Mouse (Mus musculus) limb, embryonic 15.5 days (tissue): Measurements from ENCODE around the gene Arhgef19. TPM values are rescaled to one million over a fixed set of nuclear protein-coding genes. Genes with fewer than 3 reads are reported as not detected.
A peak's percentile ranks its signal among the peaks of the same experiment; 100 is the strongest.

Source experiments
- ATAC-seq: fragments of 200-750 bp; cut with Nextera tagmentation; 2 replicates; pipeline ENCODE4 v1.8.0; 2017; ENCODE audit warnings: low read depth, moderate TSS enrichment; ENCODE audit not compliant: insufficient number of reproducible peaks, low FRiP score, low TSS enrichment
- H3K27ac ChIP-seq: fragments of 300-500 bp; sonication (generic); 2 replicates; pipeline ENCODE4 v1.5.1; 2015; ENCODE audit warnings: moderate library complexity, mild to moderate bottlenecking, inconsistent platforms
- H3K27me3 ChIP-seq: fragments of 300-500 bp; sonication (generic); 2 replicates; pipeline ENCODE4 v1.6.1; 2015; ENCODE audit warnings: inconsistent platforms
- H3K36me3 ChIP-seq: fragments of 300-500 bp; sonication (generic); 2 replicates; pipeline ENCODE4 v1.6.1; 2015; ENCODE audit warnings: inconsistent platforms
- H3K4me1 ChIP-seq: fragments of 300-500 bp; sonication (generic); 2 replicates; pipeline ENCODE4 v1.6.1; 2015; ENCODE audit warnings: inconsistent platforms
- H3K4me2 ChIP-seq: fragments of 300-500 bp; sonication (generic); 2 replicates; pipeline ENCODE4 v1.6.1; 2015; ENCODE audit warnings: mild to moderate bottlenecking, inconsistent platforms
- H3K4me3 ChIP-seq: fragments of 300-500 bp; sonication (generic); 2 replicates; pipeline ENCODE4 v1.5.1; 2015; ENCODE audit warnings: mild to moderate bottlenecking, inconsistent platforms
- H3K9ac ChIP-seq: fragments of 300-500 bp; sonication (generic); 2 replicates; pipeline ENCODE4 v1.6.1; 2015; ENCODE audit warnings: inconsistent platforms
- H3K9me3 ChIP-seq: fragments of 300-500 bp; sonication (generic); 2 replicates; pipeline ENCODE4 v1.6.1; 2016; ENCODE audit warnings: inconsistent platforms
- WGBS: fragments of 180-500 bp; shearing (Covaris S2); methylation state at CpG from one replicate; pipeline ENCODE4 v1.1.7; 2015; 5-methylcytosine and 5-hydroxymethylcytosine counted together
- polyA plus RNA-seq: library from polyadenylated mRNA; unstranded; fragments of >200 nt; fragmentation: Nextera tagmentation; extraction: Ambion mirVana; gene quantifications from 2 replicates; pipeline ENCODE4 v1.2.1, GENCODE M21; 2015

Gene Arhgef19
- polyA plus RNA-seq, 1 experiment from 2014 or later: 19.7 TPM

DNA sequence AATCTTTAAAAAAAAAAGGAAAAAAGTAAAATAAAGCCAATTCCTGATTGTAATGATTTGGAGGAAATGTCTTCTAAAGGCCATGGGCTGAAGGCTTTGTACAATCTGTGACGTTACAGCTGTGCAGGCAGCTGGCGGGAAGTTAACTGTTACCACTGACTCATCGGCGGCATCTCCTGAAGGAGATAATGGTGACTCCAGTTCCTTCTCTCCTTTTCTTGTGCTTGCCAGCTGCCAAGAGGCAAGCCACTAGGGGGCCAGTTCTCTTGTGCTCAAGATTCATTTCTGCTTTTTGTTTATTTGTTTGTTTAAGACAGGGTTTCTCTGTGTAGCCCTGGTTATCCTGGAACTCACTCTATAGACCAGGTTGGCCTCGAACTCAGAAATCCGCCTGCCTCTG lies 29.8 kb downstream of the Arhgef19 start:
- Histone ChIP-seq H3K9ac (no peak overlapping the region), H3K4me1 (peaks cover 10% of the 10 kb centered on the region), H3K36me3 (no peaks in the 10 kb centered on the region), H3K27me3 (no peaks in the 10 kb centered on the region), H3K9me3 (no peaks in the 10 kb centered on the region), H3K27ac (no peak overlapping the region), H3K4me3 (no peak overlapping the region), H3K4me2 (no peak overlapping the region)
- no peak for ATAC-seq
- WGBS: 77% methylated on average over 6 of the region's 6 CpGs

GRCm38 (mm10) chr4:141270201-141270940 lies 31.1 kb downstream of the Arhgef19 start:
- H3K27me3 ChIP-seq: no peaks in the 10 kb centered on the region

DNA sequence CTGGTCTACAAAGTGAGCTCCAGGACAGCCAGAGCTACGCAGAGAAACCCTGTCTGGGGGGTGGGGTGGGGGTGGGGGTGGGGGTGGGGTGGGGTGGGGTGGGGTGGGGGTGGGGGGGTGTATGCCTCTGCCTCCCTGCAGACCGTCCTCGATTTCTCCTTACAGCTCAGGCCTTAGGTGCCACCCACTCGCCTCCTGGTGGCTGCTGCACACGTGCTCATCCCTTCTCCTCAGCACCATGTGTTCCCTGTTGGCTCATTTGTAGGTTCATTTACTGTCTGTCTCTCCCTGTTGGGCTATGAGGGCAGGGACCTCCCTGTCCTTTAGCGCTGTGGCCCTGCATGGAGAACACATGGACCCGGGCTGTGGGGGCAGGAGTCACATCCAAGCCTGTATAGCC lies 31.9 kb downstream of the Arhgef19 start:
- H3K4me1 ChIP-seq: peaks cover 22% of the 10 kb centered on the region
- no peaks in the 10 kb centered on the region for H3K9me3 ChIP-seq
- no peaks in the 10 kb centered on the region for H3K36me3 ChIP-seq
- no peak overlapping the region for H3K9ac ChIP-seq
- H3K4me3 ChIP-seq: no peak overlapping the region
- no peak overlapping the region for H3K27ac ChIP-seq
- no peak overlapping the region for H3K4me2 ChIP-seq
- ATAC-seq: no peak
- H3K27me3 ChIP-seq: no peaks in the 10 kb centered on the region
- 78% methylated on average over 7 of the region's 7 CpGs for WGBS

More at GRCm38 (mm10) chr4:141270201-141270940, 31.1 kb downstream of the Arhgef19 start:
- 63% methylated on average over 15 of the region's 15 CpGs for WGBS
- Histone ChIP-seq H3K36me3 (no peaks in the 10 kb centered on the region), H3K9ac (no peak overlapping the region), H3K27ac (no peak overlapping the region), H3K4me1 (peaks cover 22% of the 10 kb centered on the region), H3K4me2 (no peak overlapping the region), H3K4me3 (no peak overlapping the region), H3K9me3 (no peaks in the 10 kb centered on the region)
- ATAC-seq: no peak

DNA sequence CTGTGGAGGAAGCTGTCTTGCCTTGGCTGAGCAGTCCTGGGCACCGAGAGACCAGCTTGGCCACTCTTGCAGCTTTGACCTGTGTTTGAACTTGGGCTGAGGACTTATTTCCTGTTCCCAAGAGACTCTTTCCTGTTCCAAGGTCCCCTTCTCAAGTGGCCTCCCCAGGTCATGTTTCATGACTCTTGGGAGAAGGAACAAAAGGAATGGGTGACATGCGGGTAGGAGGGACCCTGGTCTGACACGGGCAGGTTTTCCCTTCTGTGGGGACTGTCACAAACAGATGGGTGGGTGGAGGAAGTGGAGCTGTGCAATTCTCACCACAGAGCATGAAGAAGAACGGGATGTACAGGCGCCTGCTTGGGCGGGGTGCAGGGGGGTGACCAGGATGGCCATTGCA lies 32.4 kb downstream of the Arhgef19 start:
- 80% methylated on average over 6 of the region's 6 CpGs for WGBS
- no peak overlapping the region for H3K4me3 ChIP-seq
- no peak overlapping the region for H3K4me2 ChIP-seq
- no peaks in the 10 kb centered on the region for H3K27me3 ChIP-seq
- no peaks in the 10 kb centered on the region for H3K9me3 ChIP-seq
- peaks cover 22% of the 10 kb centered on the region for H3K4me1 ChIP-seq
- ATAC-seq: no peak
- H3K36me3 ChIP-seq: no peaks in the 10 kb centered on the region
- no peak overlapping the region for H3K9ac ChIP-seq
- no peak overlapping the region for H3K27ac ChIP-seq

DNA sequence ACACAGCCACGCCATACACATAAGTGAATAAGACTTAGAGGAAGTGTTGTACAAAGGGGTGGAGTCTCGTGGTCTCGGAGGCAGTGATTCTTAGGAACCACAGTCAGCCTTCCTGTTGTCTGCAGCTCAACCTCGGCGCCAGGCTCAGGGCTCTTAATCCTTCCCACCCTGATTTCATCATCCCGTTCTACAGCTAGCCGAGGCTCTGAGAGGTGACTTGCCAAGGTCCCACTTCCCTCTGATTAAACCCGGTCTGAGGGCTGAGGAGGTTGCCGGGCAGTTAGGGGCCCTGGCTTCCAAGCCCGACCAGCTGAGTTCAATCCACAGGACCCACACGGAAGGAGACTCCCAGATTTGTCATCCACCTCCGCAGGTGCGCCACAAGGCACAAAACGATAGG lies 33.6 kb downstream of the Arhgef19 start:
- H3K27ac ChIP-seq: no peak overlapping the region

GRCm38 (mm10) chr4:141273296-141273695 lies 34.0 kb downstream of the Arhgef19 start:
- peaks cover 37% of the 10 kb centered on the region for H3K4me1 ChIP-seq
- WGBS: 21% methylated on average over 12 of the region's 12 CpGs
- ATAC-seq: peak; percentile 74
- H3K9me3 ChIP-seq: no peaks in the 10 kb centered on the region
- H3K27me3 ChIP-seq: no peaks in the 10 kb centered on the region
- no peak overlapping the region; the same call in 1 of the 2 replicates for H3K27ac ChIP-seq
- no peaks in the 10 kb centered on the region for H3K36me3 ChIP-seq
- peak overlapping the region; percentile 35 for H3K4me2 ChIP-seq
- peak overlapping the region; percentile 11; the same call in 1 of the 2 replicates for H3K4me3 ChIP-seq
- no peak overlapping the region for H3K9ac ChIP-seq

More for the DNA sequence above, 33.6 kb downstream of the Arhgef19 start:
- WGBS: 14% methylated on average over 14 of the region's 14 CpGs
- Histone ChIP-seq H3K4me3 (peak overlapping the region; percentile 11; the same call in 1 of the 2 replicates), H3K9ac (no peak overlapping the region), H3K9me3 (no peaks in the 10 kb centered on the region), H3K4me2 (peak overlapping the region; percentile 35), H3K36me3 (no peaks in the 10 kb centered on the region), H3K27me3 (no peaks in the 10 kb centered on the region), H3K4me1 (peaks cover 33% of the 10 kb centered on the region)
- no peak for ATAC-seq

DNA sequence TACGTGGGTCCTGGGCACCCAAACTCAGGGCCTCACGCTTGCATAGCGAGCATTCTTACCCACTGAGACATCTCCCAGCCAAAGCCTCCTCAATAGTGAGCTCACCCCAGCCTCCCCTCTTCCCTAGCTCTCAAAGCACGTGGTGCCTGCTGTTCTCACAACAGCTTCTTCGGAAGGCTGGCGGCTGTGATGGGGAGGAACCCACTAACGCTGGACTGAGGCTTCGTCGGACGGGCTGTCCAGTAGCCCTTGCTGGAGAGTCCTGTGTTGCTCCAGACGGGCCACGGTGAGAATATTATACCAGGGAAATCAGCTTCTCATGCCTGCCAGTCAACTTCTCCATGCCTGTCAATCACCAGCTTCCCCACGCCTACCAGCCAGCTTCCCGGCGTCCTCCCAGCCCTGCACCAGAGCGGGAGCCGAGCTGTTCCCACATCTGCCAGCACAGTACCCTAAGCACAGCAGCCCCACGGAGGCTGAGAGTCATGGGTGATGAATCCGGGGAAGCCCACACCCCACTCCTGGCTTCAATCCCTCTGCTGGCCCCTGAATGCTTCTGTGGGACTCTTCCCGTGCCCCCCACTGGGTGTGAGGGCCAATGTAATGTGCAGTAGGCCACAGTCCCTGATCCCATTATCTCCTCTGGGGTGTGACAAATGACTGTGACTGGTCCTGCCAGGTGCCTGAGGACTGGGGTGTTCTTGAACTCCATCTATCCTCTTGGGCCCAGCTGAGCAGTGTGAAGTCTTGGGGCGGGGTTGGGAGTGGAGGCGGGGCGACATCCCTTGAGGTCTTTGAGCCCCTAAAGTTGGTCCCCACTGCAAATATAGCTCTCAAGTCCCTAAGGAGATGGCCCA lies 35.4 kb downstream of the Arhgef19 start:
- 53% methylated on average over 23 of the region's 23 CpGs for WGBS
- no peak overlapping the region for H3K9ac ChIP-seq
- H3K27ac ChIP-seq: no peak overlapping the region; the same call in 1 of the 2 replicates
- no peak for ATAC-seq
- no peaks in the 10 kb centered on the region for H3K27me3 ChIP-seq
- H3K9me3 ChIP-seq: no peaks in the 10 kb centered on the region
- peaks cover 46% of the 10 kb centered on the region for H3K4me1 ChIP-seq
- H3K4me3 ChIP-seq: no peak overlapping the region
- H3K4me2 ChIP-seq: no peak overlapping the region
- H3K36me3 ChIP-seq: no peaks in the 10 kb centered on the region

- no peaks in the 10 kb centered on the region for H3K9me3 ChIP-seq
- H3K27ac ChIP-seq: no peak overlapping the region
- no peak overlapping the region for H3K9ac ChIP-seq
- ATAC-seq: no peak
- peaks cover 58% of the 10 kb centered on the region for H3K4me1 ChIP-seq
- H3K4me2 ChIP-seq: no peak overlapping the region
- H3K27me3 ChIP-seq: no peaks in the 10 kb centered on the region
- 69% methylated on average over 8 of the region's 8 CpGs for WGBS
- no peaks in the 10 kb centered on the region for H3K36me3 ChIP-seq
- no peak overlapping the region for H3K4me3 ChIP-seq
Observed at GRCm38 (mm10) chr4:141277157-141277556, 37.9 kb downstream of the Arhgef19 start.

- ATAC-seq: 0 out of 2 replicates have a peak, but pooled peaks have one; percentile 32
- Histone ChIP-seq H3K9ac (no peak overlapping the region), H3K4me1 (peaks cover 61% of the 10 kb centered on the region), H3K27ac (peak overlapping the region; percentile 69), H3K4me2 (no peak overlapping the region), H3K27me3 (no peaks in the 10 kb centered on the region), H3K9me3 (no peaks in the 10 kb centered on the region), H3K4me3 (no peak overlapping the region), H3K36me3 (no peaks in the 10 kb centered on the region)
- WGBS: 36% methylated on average over 7 of the region's 7 CpGs
Observed at GRCm38 (mm10) chr4:141278154-141278553, 38.9 kb downstream of the Arhgef19 start.

- H3K4me1 ChIP-seq: peaks cover 57% of the 10 kb centered on the region
Observed at GRCm38 (mm10) chr4:141279327-141279726, 40.0 kb downstream of the Arhgef19 start.

DNA sequence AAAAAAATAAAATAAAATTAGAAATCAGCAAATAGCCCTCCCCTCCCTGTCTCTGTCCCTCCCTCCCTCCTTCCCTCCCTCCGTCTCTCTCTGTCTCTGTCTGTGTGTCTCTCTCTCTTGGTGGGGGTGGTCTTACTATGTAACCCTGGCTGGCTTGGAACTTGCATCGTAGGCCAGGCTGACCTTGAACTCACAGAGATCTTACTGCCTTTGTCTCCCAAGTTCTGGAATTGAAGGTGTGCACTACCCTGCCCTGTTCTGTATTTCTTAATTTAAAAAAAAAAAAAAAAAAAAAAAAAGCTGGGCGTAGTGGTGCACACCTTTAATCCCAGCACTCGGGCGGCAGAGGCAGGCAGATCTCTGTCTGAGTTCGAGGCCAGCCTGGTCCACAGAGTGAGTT lies 40.5 kb downstream of the Arhgef19 start:
- Histone ChIP-seq H3K4me1 (peaks cover 52% of the 10 kb centered on the region), H3K27me3 (no peaks in the 10 kb centered on the region), H3K4me2 (no peak overlapping the region), H3K27ac (no peak overlapping the region), H3K9me3 (no peaks in the 10 kb centered on the region), H3K4me3 (no peak overlapping the region), H3K9ac (no peak overlapping the region), H3K36me3 (no peaks in the 10 kb centered on the region)
- no peak for ATAC-seq
- 90% methylated on average over 6 of the region's 6 CpGs for WGBS

More at GRCm38 (mm10) chr4:141279327-141279726, 40.0 kb downstream of the Arhgef19 start:
- Histone ChIP-seq H3K4me3 (no peak overlapping the region), H3K36me3 (no peaks in the 10 kb centered on the region), H3K27me3 (no peaks in the 10 kb centered on the region), H3K27ac (peak overlapping the region; percentile 22), H3K9ac (no peak overlapping the region), H3K4me2 (no peak overlapping the region), H3K9me3 (no peaks in the 10 kb centered on the region)
- ATAC-seq: no peak
- WGBS: 72% methylated on average over 15 of the region's 15 CpGs

DNA sequence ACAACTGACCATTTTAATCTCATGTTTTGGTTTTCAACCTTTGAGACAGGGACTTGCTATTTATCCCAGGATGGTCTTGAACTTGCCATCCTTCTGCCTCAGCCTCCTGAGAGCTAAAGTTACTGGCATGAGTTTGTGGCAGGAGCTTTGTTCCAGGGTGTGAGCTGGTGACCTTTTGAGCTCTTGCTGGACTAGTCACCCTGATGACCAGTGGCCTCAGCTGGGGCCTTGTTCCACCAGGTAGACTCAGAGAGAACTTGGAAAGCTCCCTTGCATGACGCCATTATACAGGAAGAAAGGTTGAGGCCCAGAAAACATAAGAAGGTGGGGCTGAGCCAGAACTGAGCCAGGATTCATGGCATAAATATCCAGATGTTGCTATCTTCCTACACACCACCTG lies 41.2 kb downstream of the Arhgef19 start:
- Histone ChIP-seq H3K4me2 (no peak overlapping the region), H3K9me3 (no peaks in the 10 kb centered on the region), H3K27me3 (no peaks in the 10 kb centered on the region), H3K4me3 (no peak overlapping the region), H3K9ac (no peak overlapping the region), H3K36me3 (no peaks in the 10 kb centered on the region), H3K27ac (no peak overlapping the region), H3K4me1 (peaks cover 50% of the 10 kb centered on the region)
- 95% methylated on average over 1 of the region's 1 CpGs for WGBS
- no peak for ATAC-seq
